Mouse (Mus musculus): ENCODE data around the gene Oas1f. TPM values are rescaled to one million over a fixed set of nuclear protein-coding genes. Genes with fewer than 3 reads are reported as not detected.
"Not testable (repeated sequence)": the region's sequence is repeated elsewhere in the genome, so short reads cannot be mapped to it uniquely, and the experiment has no call there.

The Oas1f gene
- polyA plus RNA-seq, 1 experiment from 2014 or later, result not detected

- H3K4me2 ChIP-seq (ENCODE audit: low read depth, low read length), result no peak overlapping the region
- no peaks in the 10 kb centered on the region for H3K4me1 ChIP-seq (replicated peaks; ENCODE audit: control insufficient read depth, insufficient read depth, low read length)
- H3K4me3 ChIP-seq (ENCODE audit: low read length), result no peak overlapping the region
- H3K36me3 ChIP-seq (ENCODE audit: control insufficient read depth, insufficient read depth, low read length), result no peaks in the 10 kb centered on the region
- no peak for ATAC-seq (ENCODE audit: low read depth)
- H3K9me3 ChIP-seq (ENCODE audit: control insufficient read depth, low read length), result no peaks in the 10 kb centered on the region
- H3K27me3 ChIP-seq (ENCODE audit: control insufficient read depth, insufficient read depth, low read depth, low read length), result no peaks in the 10 kb centered on the region
- 78% methylated on average over 6 of the region's 6 CpGs for WGBS
- H3K9ac ChIP-seq (ENCODE audit: low read length), result no peak overlapping the region
- H3K27ac ChIP-seq (ENCODE audit: low read length), result no peak overlapping the region
Measured at GRCm38 (mm10) chr5:120898307-120898706, 51.1 kb downstream of the Oas1f start.

- no peak overlapping the region for H3K4me3 ChIP-seq (ENCODE audit: low read length)
- no peaks in the 10 kb centered on the region for H3K27me3 ChIP-seq (ENCODE audit: control insufficient read depth, insufficient read depth, low read depth, low read length)
- H3K27ac ChIP-seq (ENCODE audit: low read length), result no peak overlapping the region
- H3K9me3 ChIP-seq (ENCODE audit: control insufficient read depth, low read length), result no peaks in the 10 kb centered on the region
- no peak overlapping the region for H3K4me2 ChIP-seq (ENCODE audit: low read depth, low read length)
- no peaks in the 10 kb centered on the region for H3K36me3 ChIP-seq (ENCODE audit: control insufficient read depth, insufficient read depth, low read length)
- no peaks in the 10 kb centered on the region for H3K4me1 ChIP-seq (replicated peaks; ENCODE audit: control insufficient read depth, insufficient read depth, low read length)
- no peak for ATAC-seq (ENCODE audit: low read depth)
- H3K9ac ChIP-seq (ENCODE audit: low read length), result no peak overlapping the region
Measured at GRCm38 (mm10) chr5:120898726-120899125, 51.6 kb downstream of the Oas1f start.

GRCm38 (mm10) chr5:120900666-120901065, 53.5 kb downstream of the Oas1f start:
- ATAC-seq (ENCODE audit: low read depth), result no peak
- no peak overlapping the region for H3K27ac ChIP-seq (ENCODE audit: low read length)
- no peaks in the 10 kb centered on the region for H3K4me1 ChIP-seq (replicated peaks; ENCODE audit: control insufficient read depth, insufficient read depth, low read length)
- H3K9me3 ChIP-seq (ENCODE audit: control insufficient read depth, low read length), result no peaks in the 10 kb centered on the region
- H3K27me3 ChIP-seq (ENCODE audit: control insufficient read depth, insufficient read depth, low read depth, low read length), result no peaks in the 10 kb centered on the region
- H3K36me3 ChIP-seq (ENCODE audit: control insufficient read depth, insufficient read depth, low read length), result no peaks in the 10 kb centered on the region
- H3K9ac ChIP-seq (ENCODE audit: low read length), result no peak overlapping the region
- 48% methylated on average over 1 of the region's 1 CpGs for WGBS
- no peak overlapping the region for H3K4me3 ChIP-seq (ENCODE audit: low read length)
- no peak overlapping the region for H3K4me2 ChIP-seq (ENCODE audit: low read depth, low read length)

GRCm38 (mm10) chr5:120902056-120902455, 54.9 kb downstream of the Oas1f start:
- no peaks in the 10 kb centered on the region for H3K9me3 ChIP-seq (ENCODE audit: control insufficient read depth, low read length)
- no peaks in the 10 kb centered on the region for H3K4me1 ChIP-seq (replicated peaks; ENCODE audit: control insufficient read depth, insufficient read depth, low read length)
- H3K36me3 ChIP-seq (ENCODE audit: control insufficient read depth, insufficient read depth, low read length), result no peaks in the 10 kb centered on the region
- no peak overlapping the region for H3K27ac ChIP-seq (ENCODE audit: low read length)
- no peaks in the 10 kb centered on the region for H3K27me3 ChIP-seq (ENCODE audit: control insufficient read depth, insufficient read depth, low read depth, low read length)
- ATAC-seq (ENCODE audit: low read depth), result no peak
- 89% methylated on average over 5 of the region's 5 CpGs for WGBS
- no peak overlapping the region for H3K4me3 ChIP-seq (ENCODE audit: low read length)
- H3K9ac ChIP-seq (ENCODE audit: low read length), result no peak overlapping the region
- H3K4me2 ChIP-seq (ENCODE audit: low read depth, low read length), result no peak overlapping the region

GRCm38 (mm10) chr5:120906791-120907733, 59.9 kb downstream of the Oas1f start, which contains the start of gene Oas1a:
Gene Oas1a (minus strand): TSS chr5:120907521.
- H3K4me3 ChIP-seq (ENCODE audit: low read length); H3K36me3 ChIP-seq (ENCODE audit: control insufficient read depth, insufficient read depth, low read length); H3K9ac ChIP-seq (ENCODE audit: low read length); H3K27ac ChIP-seq (ENCODE audit: low read length); H3K4me2 ChIP-seq (ENCODE audit: low read depth, low read length); H3K9me3 ChIP-seq (ENCODE audit: control insufficient read depth, low read length); H3K27me3 ChIP-seq (ENCODE audit: control insufficient read depth, insufficient read depth, low read depth, low read length); H3K4me1 ChIP-seq (replicated peaks; ENCODE audit: control insufficient read depth, insufficient read depth, low read length); ATAC-seq (ENCODE audit: low read depth): not testable (repeated sequence)
- WGBS, result 37% methylated on average over 7 of the region's 12 CpGs

Small RNA genes within 50 kb of the gene (microRNA-seq; reads per million reads assigned to microRNA genes)
- not detected for gene Gm22907

Other genes with a start within 250 kb of the Oas1f start
- gene Rita1, start 234.8 kb upstream of the Oas1f start, polyA plus RNA-seq (2015; fragmentation: Nextera tagmentation; extraction: Ambion mirVana), result 13.8 and 14.0 TPM in 2 replicates
- 36.8 and 37.8 TPM in 2 replicates for gene Ddx54, start 234.6 kb upstream of the Oas1f start, polyA plus RNA-seq (2015; fragmentation: Nextera tagmentation; extraction: Ambion mirVana)
- gene Cfap73, start 213.1 kb upstream of the Oas1f start, polyA plus RNA-seq (2015; fragmentation: Nextera tagmentation; extraction: Ambion mirVana), result 0.94 and 1.5 TPM in 2 replicates
- gene Rasal1, start 198.6 kb upstream of the Oas1f start, polyA plus RNA-seq (2015; fragmentation: Nextera tagmentation; extraction: Ambion mirVana), result 0.18 and 0.44 TPM in 2 replicates
- gene Dtx1, start 135.4 kb upstream of the Oas1f start, polyA plus RNA-seq (2015; fragmentation: Nextera tagmentation; extraction: Ambion mirVana), result 2.4 and 3.2 TPM in 2 replicates
- gene Oas2, start 97.5 kb upstream of the Oas1f start, polyA plus RNA-seq (2015; fragmentation: Nextera tagmentation; extraction: Ambion mirVana), result 0.23 and 0.29 TPM in 2 replicates
- 0.10 and 0.11 TPM in 2 replicates for gene Oas3, start 69.7 kb upstream of the Oas1f start, polyA plus RNA-seq (2015; fragmentation: Nextera tagmentation; extraction: Ambion mirVana)
- not detected in 2 replicates for gene Oas1e, start 51.8 kb upstream of the Oas1f start, polyA plus RNA-seq (2015; fragmentation: Nextera tagmentation; extraction: Ambion mirVana)
- gene Oas1c, start 34.9 kb upstream of the Oas1f start, polyA plus RNA-seq (2015; fragmentation: Nextera tagmentation; extraction: Ambion mirVana), result 0.69 and 1.1 TPM in 2 replicates
- not detected in 2 replicates for gene Oas1h, start 14.1 kb downstream of the Oas1f start, polyA plus RNA-seq (2015; fragmentation: Nextera tagmentation; extraction: Ambion mirVana)
- 0.20 and 0.21 TPM in 2 replicates for gene Oas1g, start 40.2 kb downstream of the Oas1f start, polyA plus RNA-seq (2015; fragmentation: Nextera tagmentation; extraction: Ambion mirVana)
- 1.0 and 1.5 TPM in 2 replicates for gene Oas1a, start 60.2 kb downstream of the Oas1f start, polyA plus RNA-seq (2015; fragmentation: Nextera tagmentation; extraction: Ambion mirVana)
- not detected in 2 replicates for gene Oas1d, start 67.2 kb downstream of the Oas1f start, polyA plus RNA-seq (2015; fragmentation: Nextera tagmentation; extraction: Ambion mirVana)
- gene Rph3a, start 162.7 kb downstream of the Oas1f start, polyA plus RNA-seq (2015; fragmentation: Nextera tagmentation; extraction: Ambion mirVana), result 0.06 and 0.10 TPM in 2 replicates